Mouse (Mus musculus) E14TG2a.4 (cell line): Measurements from ENCODE around the gene Esr1.

Experiments used
- CTCF ChIP-seq: conservative IDR thresholded peaks from 2 replicates; pipeline ENCODE4 v1.5.1; 2014; ENCODE audit warnings: low read length
- POU5F1 ChIP-seq: IDR thresholded peaks from 2 replicates; pipeline ENCODE4 v1.6.1; 2014; ENCODE audit warnings: low read length, borderline replicate concordance

- TF ChIP-seq CTCF (no peak), POU5F1 (no peak)
Measured at GRCm38 (mm10) chr10:4598916-4599315, 12.5 kb upstream of the Esr1 start.
